Mouse (Mus musculus): ENCODE measurements around the gene 4932438A13Rik. TPM values are rescaled to one million over a fixed set of nuclear protein-coding genes. Genes with fewer than 3 reads are reported as not detected.
A peak's percentile ranks its signal among the peaks of the same experiment; 100 is the strongest.

The 4932438A13Rik gene
- total RNA-seq, 2 experiments from 2014 or later = 106 to 122 TPM

GRCm38 (mm10) chr3:36905372-36905771 lies 42.5 kb downstream of the 4932438A13Rik start:
- intact Hi-C loops (cut with DNase I) = no loop called here
- no peak for DNase-seq (ENCODE audit: low spot score in 2 of 2)

GRCm38 (mm10) chr3:36917832-36918231 lies 54.9 kb downstream of the 4932438A13Rik start:
- intact Hi-C loops (cut with DNase I) = no loop called here
- DNase-seq (ENCODE audit: low spot score in 2 of 2) = no peak

GRCm38 (mm10) chr3:36918322-36918721 lies 55.4 kb downstream of the 4932438A13Rik start:
- intact Hi-C loops (cut with DNase I) = no loop called here

GRCm38 (mm10) chr3:36941572-36941971 lies 78.7 kb downstream of the 4932438A13Rik start:
- intact Hi-C loops (cut with DNase I) = no loop called here
- DNase-seq (ENCODE audit: low spot score in 2 of 2) = no peak

More at GRCm38 (mm10) chr3:36918322-36918721, 55.4 kb downstream of the 4932438A13Rik start:
- DNase-seq (ENCODE audit: low spot score in 2 of 2) = no peak

GRCm38 (mm10) chr3:36942108-36942507 lies 79.2 kb downstream of the 4932438A13Rik start:
- no peak for DNase-seq (ENCODE audit: low spot score in 2 of 2)
- intact Hi-C loops (cut with DNase I) = no loop called here

- intact Hi-C loops (cut with DNase I) = no loop called here
- no peak for DNase-seq (ENCODE audit: low spot score in 2 of 2)
Observed at GRCm38 (mm10) chr3:36943706-36944105, 80.8 kb downstream of the 4932438A13Rik start.

- intact Hi-C loops (cut with DNase I) = no loop called here
- no peak for DNase-seq (ENCODE audit: low spot score in 2 of 2)
Observed at GRCm38 (mm10) chr3:37037979-37038378, 175.1 kb downstream of the 4932438A13Rik start.

GRCm38 (mm10) chr3:37039811-37040210 lies 176.9 kb downstream of the 4932438A13Rik start:
- no peak for DNase-seq (ENCODE audit: low spot score in 2 of 2)
- intact Hi-C loops (cut with DNase I) = no loop called here

GRCm38 (mm10) chr3:37051491-37051890 lies 188.6 kb downstream of the 4932438A13Rik start:
- intact Hi-C loops (cut with DNase I) = no loop called here
- peak in 1 of 2 experiments; percentile 14 for DNase-seq (ENCODE audit: low spot score in 2 of 2)

- DNase-seq (ENCODE audit: low spot score in 2 of 2) = no peak
- intact Hi-C loops (cut with DNase I) = no loop called here
Observed at GRCm38 (mm10) chr3:37063406-37063805, 200.5 kb downstream of the 4932438A13Rik start, which contains the start of gene Adad1. Adad1 (plus strand) TSS chr3:37063527.

- intact Hi-C loops (cut with DNase I) = loop anchor here (2.0 kb wide), 1 partner anchor 132 kb away; no protein-coding TSS in a partner anchor
- DNase-seq (ENCODE audit: low spot score in 2 of 2) = no peak
Observed at GRCm38 (mm10) chr3:37073211-37073610, 210.3 kb downstream of the 4932438A13Rik start.

GRCm38 (mm10) chr3:37084860-37085259 lies 222.0 kb downstream of the 4932438A13Rik start:
- no peak for DNase-seq (ENCODE audit: low spot score in 2 of 2)
- intact Hi-C loops (cut with DNase I) = no loop called here

GRCm38 (mm10) chr3:37090721-37091120 lies 227.8 kb downstream of the 4932438A13Rik start:
- intact Hi-C loops (cut with DNase I) = no loop called here
- DNase-seq (ENCODE audit: low spot score in 2 of 2) = no peak

Other genes with a start within 250 kb of the 4932438A13Rik start
- 10 to 100 TPM; 12.8 to 16.6 TPM for gene Bbs7, start 249.6 kb upstream of the 4932438A13Rik start, total RNA-seq (2021)
- gene Trpc3, start 172.9 kb upstream of the 4932438A13Rik start, total RNA-seq (2021) = 10 to 100 TPM; 17.8 to 19.9 TPM
- not detected for gene Adad1, start 200.4 kb downstream of the 4932438A13Rik start, total RNA-seq (2021)